Mouse (Mus musculus) C2C12 (cell line): Measurements from ENCODE around the gene Mgat2. TPM values are rescaled to one million over a fixed set of nuclear protein-coding genes. Genes with fewer than 3 reads are reported as not detected.

Experiments used
- H3K27me3 ChIP-seq: one replicate; pipeline ENCODE4 v1.6.1; 2011; ENCODE audit not compliant: control insufficient read depth, insufficient read depth, insufficient read length
- H3K36me3 ChIP-seq: one replicate; pipeline ENCODE4 v1.6.1; 2011; ENCODE audit not compliant: control insufficient read depth, insufficient read depth
- H3K4me3 ChIP-seq: one replicate; pipeline ENCODE4 v1.5.1; 2011; ENCODE audit warnings: mild to moderate bottlenecking, control low read depth; ENCODE audit not compliant: poor library complexity, insufficient read depth, severe bottlenecking
- H3K79me2 ChIP-seq: one replicate; pipeline ENCODE4 v1.6.1; 2011; ENCODE audit not compliant: control insufficient read depth, insufficient read depth
- H3K79me3 ChIP-seq: one replicate; pipeline ENCODE4 v1.6.1; 2011; ENCODE audit warnings: low read depth, control low read depth
- H3ac ChIP-seq: one replicate; pipeline ENCODE3; 2011; ENCODE audit warnings: low read depth; ENCODE audit not compliant: control insufficient read depth, insufficient read length
- CEBPB ChIP-seq: IDR thresholded peaks from one replicate; pipeline ENCODE4 v1.6.1; 2011; ENCODE audit warnings: low read depth, mild to moderate bottlenecking, control low read depth, moderate library complexity
- CTCF ChIP-seq: IDR thresholded peaks from one replicate; pipeline ENCODE4 v1.5.1; 2011; ENCODE audit not compliant: control insufficient read depth, insufficient read depth, insufficient read length
- FOSL1 ChIP-seq: IDR thresholded peaks from one replicate; pipeline ENCODE4 v1.8.0; 2011; ENCODE audit warnings: mild to moderate bottlenecking, low read length; ENCODE audit not compliant: poor library complexity, insufficient read depth, severe bottlenecking
- MAX ChIP-seq: IDR thresholded peaks from one replicate; pipeline ENCODE4 v1.6.1; 2011; ENCODE audit warnings: mild to moderate bottlenecking, control low read depth
- MYOD1 ChIP-seq: IDR thresholded peaks from one replicate; pipeline ENCODE4 v1.6.1; 2011; ENCODE audit warnings: low read depth; ENCODE audit not compliant: control insufficient read depth, insufficient read length
- MYOG ChIP-seq: IDR thresholded peaks from one replicate; pipeline ENCODE4 v1.6.1; 2011; ENCODE audit not compliant: control insufficient read depth, insufficient read length; ENCODE audit errors: extremely low read depth
- USF1 ChIP-seq: IDR thresholded peaks from one replicate; pipeline ENCODE4 v1.6.1; 2011; ENCODE audit warnings: low read depth, mild to moderate bottlenecking, control low read depth, moderate library complexity
- microRNA-seq: library from miRNA; unstranded; fragments of <30 nt; microRNA quantifications from one replicate; pipeline ENCODE4, GENCODE M21; 2019; ENCODE audit warnings: borderline microRNAs expressed
- polyA plus RNA-seq: library from polyadenylated mRNA; unstranded; fragments of >200 nt; fragmentation: generic; extraction: Trizol; gene quantifications from one replicate; pipeline ENCODE4 v1.2.1, GENCODE M21; 2012; ENCODE audit warnings: missing spikeins

Gene Mgat2
- polyA plus RNA-seq, 1 experiment, result 39.6 TPM

GRCm38 (mm10) chr12:69220613-69221277 is 36.8 kb downstream of the Mgat2 start:
- Histone ChIP-seq H3K79me3 (peaks cover 3% of the 10 kb centered on the region), H3K27me3 (no peaks in the 10 kb centered on the region), H3K4me3 (no peak overlapping the region), H3K36me3 (peaks cover 70% of the 10 kb centered on the region), H3K79me2 (peaks cover 6% of the 10 kb centered on the region), H3ac (no peak overlapping the region)
- TF ChIP-seq MYOD1 (no peak), USF1 (no peak), MYOG (no peak), MAX (no peak), FOSL1 (no peak), CEBPB (no peak), CTCF (no peak)

GRCm38 (mm10) chr12:69227776-69228466 is 44.0 kb downstream of the Mgat2 start, which contains the start of gene Pole2:
Gene Pole2 (minus strand): TSS chr12:69228195.
- H3K79me3 ChIP-seq, result peaks cover 9% of the 10 kb centered on the region
- H3K36me3 ChIP-seq, result peaks cover 24% of the 10 kb centered on the region
- peak within 1 kb of the TSS; percentile 67 for H3ac ChIP-seq
- H3K79me2 ChIP-seq, result peaks cover 28% of the 10 kb centered on the region
- peak within 1 kb of the TSS; percentile 63 for H3K4me3 ChIP-seq
- no peaks in the 10 kb centered on the region for H3K27me3 ChIP-seq
- TF ChIP-seq CTCF (no peak), CEBPB (no peak), USF1 (no peak), MYOD1 (no peak), FOSL1 (no peak), MYOG (no peak)

- no peak for TF ChIP-seq CEBPB
- TF ChIP-seq FOSL1, result no peak
- no peak for TF ChIP-seq MYOG
- TF ChIP-seq CTCF, result no peak
- no peak for TF ChIP-seq MAX
- no peak for TF ChIP-seq MYOD1
- no peak for TF ChIP-seq USF1
- Histone ChIP-seq H3K79me3 (peaks cover 9% of the 10 kb centered on the region), H3ac (no peak overlapping the region), H3K36me3 (peaks cover 14% of the 10 kb centered on the region), H3K79me2 (peaks cover 28% of the 10 kb centered on the region), H3K27me3 (no peaks in the 10 kb centered on the region), H3K4me3 (no peak overlapping the region)
Observed at GRCm38 (mm10) chr12:69229251-69229650, 45.3 kb downstream of the Mgat2 start.

GRCm38 (mm10) chr12:69235782-69236181 is 51.8 kb downstream of the Mgat2 start:
- Histone ChIP-seq H3K79me2 (no peaks in the 10 kb centered on the region), H3K36me3 (no peaks in the 10 kb centered on the region), H3K27me3 (no peaks in the 10 kb centered on the region), H3K79me3 (no peaks in the 10 kb centered on the region), H3ac (no peak overlapping the region), H3K4me3 (no peak overlapping the region)
- no peak for TF ChIP-seq USF1
- TF ChIP-seq MYOD1, result no peak
- TF ChIP-seq MYOG, result no peak
- no peak for TF ChIP-seq CEBPB
- no peak for TF ChIP-seq MAX
- TF ChIP-seq CTCF, result no peak
- no peak for TF ChIP-seq FOSL1

Small RNA genes lying within 50 kb of the gene (microRNA-seq; reads per million reads assigned to microRNA genes)
- gene Gm47287, result not detected
- 0.12 reads per million for gene Gm47295

Other genes with a start within 250 kb of the Mgat2 start
- gene Rps29, start 25.0 kb upstream of the Mgat2 start, polyA plus RNA-seq, result 10,268 TPM
- 30.4 TPM for gene Lrr1, start 15.3 kb upstream of the Mgat2 start, polyA plus RNA-seq
- 980 TPM for gene Rpl36al, start 74 bp upstream of the Mgat2 start, polyA plus RNA-seq
- gene Gm49383, start 12.9 kb downstream of the Mgat2 start, polyA plus RNA-seq, result 15.4 TPM
- 6.5 TPM for gene Dnaaf2, start 14.3 kb downstream of the Mgat2 start, polyA plus RNA-seq
- 14.2 TPM for gene Gm49384, start 20.1 kb downstream of the Mgat2 start, polyA plus RNA-seq
- 14.2 TPM for gene Pole2, start 44.0 kb downstream of the Mgat2 start, polyA plus RNA-seq
- gene Klhdc1, start 57.0 kb downstream of the Mgat2 start, polyA plus RNA-seq, result 1.8 TPM
- 62.6 TPM for gene Klhdc2, start 112.5 kb downstream of the Mgat2 start, polyA plus RNA-seq
- gene Nemf, start 173.0 kb downstream of the Mgat2 start, polyA plus RNA-seq, result 6.4 TPM
- gene Arf6, start 188.0 kb downstream of the Mgat2 start, polyA plus RNA-seq, result 87.3 TPM
- gene Gm9887, start 188.3 kb downstream of the Mgat2 start, polyA plus RNA-seq, result 6.5 TPM